Mouse (Mus musculus) right cerebral cortex, postnatal 25 days (tissue): ENCODE measurements around the gene Cacna1f.

ENCODE experiments used
- DNase-seq: peaks from one replicate; pipeline ENCODE4 v3.0.0; 2022

Cacna1f gene

DNA sequence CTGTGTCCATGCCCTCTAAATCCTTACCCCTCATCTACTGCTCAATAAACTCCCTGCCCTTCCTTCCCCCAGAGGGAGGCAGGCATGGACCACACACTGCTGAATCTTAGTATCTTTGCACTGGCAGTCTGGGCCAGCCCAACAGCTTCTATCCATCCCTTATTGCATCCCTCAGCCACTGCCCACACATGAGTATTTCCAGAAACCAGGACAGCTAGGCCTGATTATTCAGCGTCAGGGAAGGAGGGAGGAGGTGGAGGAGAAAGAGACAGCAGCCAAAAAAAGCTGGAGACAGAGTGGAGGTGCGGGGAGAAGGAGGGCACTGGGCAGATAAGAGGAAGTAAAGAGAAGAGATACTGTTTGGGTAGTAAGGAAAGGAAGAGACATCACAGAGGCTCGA, 28.2 kb downstream of the Cacna1f start:
- no peak for DNase-seq

DNA sequence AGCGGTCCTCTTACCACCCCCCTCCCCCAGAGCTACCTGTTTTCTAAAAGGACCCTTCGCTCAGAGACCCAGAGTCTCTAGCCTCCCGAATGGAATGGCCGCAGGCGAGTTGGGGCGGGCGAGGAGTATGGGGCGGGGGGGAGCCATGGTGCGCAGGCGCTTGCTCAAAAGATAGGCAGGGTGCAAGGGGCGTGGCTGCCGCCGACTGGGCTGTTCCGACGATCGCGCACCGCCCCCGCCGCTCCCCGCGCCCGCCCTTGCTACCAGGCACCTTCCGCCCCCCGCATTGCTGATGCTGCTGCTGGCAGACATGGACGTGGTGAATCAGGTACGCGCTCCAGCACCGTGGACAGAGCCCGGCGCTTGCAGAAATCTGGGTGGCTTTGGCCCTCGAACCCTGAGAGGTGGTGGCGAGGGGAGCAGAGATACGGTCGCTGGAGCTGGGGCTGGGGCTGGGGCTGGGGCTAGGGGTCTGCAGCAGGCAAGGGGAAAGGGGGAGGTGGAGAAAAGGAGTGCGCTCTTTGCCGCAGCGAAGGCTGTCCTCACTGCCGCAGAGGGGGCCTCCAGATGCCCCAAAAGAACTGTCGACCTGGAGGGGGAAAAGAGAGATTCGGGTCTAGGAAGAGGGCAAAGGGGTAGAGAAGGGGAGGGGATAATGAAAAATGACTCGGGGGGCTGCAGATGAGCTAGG, 31.7 kb downstream of the Cacna1f start, which contains the start of gene Syp:
TSS of gene Syp (plus strand) at position 71 of the 691 bp plus-strand sequence.
- DNase-seq, result peak; percentile 86

DNA sequence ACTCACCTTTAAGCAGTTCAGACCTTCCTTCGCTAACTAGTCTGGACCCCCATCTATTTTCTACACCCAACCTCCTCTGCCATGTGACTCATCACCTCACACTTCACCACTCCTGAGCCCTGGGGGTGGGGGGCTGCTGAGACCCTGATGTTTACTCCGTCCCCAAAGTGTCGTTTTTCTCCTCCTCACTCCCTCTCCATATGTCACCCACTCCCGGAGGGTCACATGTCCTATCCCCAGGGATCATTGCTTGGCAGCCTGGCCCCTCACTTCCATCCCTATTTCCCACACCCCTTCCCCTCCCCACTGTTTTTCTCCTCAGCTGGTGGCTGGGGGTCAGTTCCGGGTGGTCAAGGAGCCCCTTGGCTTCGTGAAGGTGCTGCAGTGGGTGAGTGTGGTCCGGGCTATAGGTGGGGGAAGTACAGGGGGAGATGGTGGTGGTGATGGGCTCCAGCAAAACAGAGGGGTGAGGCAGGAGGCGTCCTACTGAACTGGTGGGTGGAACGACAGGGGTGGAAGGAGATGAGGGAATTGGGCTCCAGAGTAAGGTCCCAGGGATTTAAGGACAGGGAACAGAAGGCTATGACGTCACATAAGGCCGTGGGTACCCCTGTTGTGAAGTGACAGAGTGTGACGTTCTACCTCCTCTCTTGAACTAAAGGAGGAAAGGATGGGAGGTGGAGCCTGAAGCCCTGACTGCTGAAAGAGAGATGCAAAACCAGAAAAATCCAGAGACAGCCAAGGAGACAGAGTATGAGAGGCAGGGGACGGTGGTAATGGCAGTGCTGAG, 32.8 kb downstream of the Cacna1f start:
- no peak for DNase-seq

DNA sequence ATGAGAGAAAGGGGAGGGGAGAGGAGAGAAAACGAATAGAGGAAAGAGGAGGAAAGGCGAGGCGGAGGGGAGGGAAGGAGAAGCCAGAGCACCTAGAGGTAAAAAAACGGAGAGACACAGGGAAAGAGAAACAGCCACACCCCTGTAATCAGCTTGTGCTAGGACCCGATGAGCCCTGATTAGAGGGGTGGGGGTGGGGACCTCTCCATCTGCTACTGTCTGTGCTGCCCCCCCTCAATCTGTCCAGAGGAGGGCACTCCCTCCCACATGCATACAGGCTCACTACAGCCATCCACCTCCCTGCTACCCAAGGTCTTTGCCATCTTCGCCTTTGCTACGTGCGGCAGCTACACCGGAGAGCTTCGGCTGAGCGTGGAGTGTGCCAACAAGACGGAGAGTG, 33.9 kb downstream of the Cacna1f start:
- no peak for DNase-seq

DNA sequence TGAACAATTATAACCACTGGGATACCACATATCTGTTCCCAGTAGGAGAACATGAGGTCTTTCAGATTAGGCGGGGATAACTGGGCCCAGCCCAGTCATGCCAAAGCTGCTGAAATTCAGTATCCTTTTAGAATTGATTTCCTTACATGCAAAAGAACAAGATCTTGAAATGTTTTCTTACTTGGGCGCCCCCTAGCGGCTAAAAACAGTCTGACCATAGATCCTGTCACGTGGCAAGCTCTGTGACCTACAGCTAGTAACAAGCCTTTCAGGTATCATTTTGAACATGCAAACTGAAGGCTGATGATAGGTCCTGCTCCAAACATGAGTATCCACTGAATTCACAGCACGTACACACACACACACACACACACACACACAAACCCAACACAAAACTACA, 38.5 kb downstream of the Cacna1f start:
- DNase-seq, result peak; percentile 60

DNA sequence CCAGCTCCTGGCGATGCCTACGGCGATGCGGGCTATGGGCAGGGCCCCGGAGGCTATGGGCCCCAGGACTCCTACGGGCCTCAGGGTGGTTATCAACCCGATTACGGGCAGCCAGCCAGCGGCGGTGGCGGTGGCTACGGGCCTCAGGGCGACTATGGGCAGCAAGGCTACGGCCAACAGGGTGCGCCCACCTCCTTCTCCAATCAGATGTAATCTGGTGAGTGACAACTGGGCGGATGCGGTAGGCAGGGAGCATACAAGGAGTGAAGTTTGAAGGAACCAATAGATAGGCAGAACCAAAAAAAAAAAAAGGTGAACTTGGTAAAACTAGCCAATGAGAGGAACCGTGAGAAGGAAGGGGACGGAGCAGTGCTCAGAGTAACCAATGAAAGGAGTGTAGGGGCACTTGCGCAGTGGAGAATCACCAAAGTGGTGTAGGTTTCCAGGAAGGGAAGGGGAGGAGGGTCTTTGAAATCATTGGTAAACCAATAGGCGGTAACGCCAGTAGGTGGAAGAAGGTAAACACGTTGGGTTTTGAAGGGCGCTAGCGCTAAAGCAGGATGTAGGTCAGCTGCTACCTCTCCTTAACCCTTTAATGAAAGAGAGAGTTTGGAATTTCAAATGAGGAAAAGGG, 41.9 kb downstream of the Cacna1f start:
- peak; percentile 53 for DNase-seq

DNA sequence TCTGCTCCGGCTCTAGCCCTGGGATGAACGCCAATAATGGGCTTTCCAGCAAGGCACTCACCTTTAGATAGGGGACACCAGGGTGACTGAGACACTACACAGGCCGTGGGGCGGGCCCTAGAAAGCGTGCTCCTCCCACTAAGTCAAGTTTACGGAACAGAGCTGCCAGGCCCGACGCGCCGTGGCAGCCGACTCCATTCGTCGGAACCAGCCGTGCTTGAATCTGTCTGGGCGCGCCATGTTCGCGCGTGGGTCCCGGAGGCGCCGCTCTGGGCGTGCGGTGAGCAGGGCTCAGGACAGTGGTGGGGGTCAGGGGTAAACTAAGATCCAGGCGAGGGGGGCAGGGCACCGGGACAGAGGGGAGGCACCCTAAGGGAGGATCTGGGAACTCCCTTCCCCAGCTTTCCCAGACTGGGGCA, 50.3 kb downstream of the Cacna1f start, which contains the start of gene Prickle3:
TSS of gene Prickle3 (plus strand) at position 40 of the 419 bp plus-strand sequence.
- no peak for DNase-seq

DNA sequence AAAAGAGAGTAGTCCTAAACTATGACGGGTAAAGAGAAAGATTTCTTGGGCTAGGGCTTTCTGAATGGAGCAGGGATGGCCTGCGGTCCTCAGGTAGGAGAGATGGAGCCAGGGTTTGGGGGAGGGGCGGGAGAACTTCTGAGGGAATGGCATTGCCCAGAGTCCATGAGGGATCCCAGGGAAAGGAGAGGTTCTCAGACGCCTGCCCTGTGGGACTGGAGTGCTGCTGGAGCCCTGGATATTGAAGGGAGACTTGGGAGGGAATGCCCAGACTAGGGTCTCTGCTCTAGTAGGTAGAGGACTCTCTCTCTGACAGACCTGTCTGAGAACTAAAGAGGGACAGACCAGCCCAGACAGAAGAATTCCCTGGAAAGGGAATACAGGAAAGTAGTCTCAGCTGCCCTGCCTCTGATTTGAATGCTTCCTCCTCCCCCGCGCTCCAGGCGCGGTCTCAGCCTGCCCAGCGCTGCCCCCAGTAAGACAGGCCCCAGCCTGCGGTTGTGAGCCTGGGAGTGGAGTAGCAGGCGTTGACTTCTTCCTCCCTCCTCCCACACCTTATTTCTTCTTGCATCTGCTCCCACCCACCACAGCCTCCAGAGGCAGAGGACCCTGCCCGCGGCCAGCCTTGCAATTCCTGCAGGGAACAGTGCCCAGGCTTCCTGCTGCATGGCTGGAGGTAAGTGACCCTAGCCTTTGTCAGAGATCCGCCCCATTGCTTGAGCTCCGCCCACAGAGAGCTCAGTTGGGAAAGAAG, 51.3 kb downstream of the Cacna1f start:
- DNase-seq, result no peak

DNA sequence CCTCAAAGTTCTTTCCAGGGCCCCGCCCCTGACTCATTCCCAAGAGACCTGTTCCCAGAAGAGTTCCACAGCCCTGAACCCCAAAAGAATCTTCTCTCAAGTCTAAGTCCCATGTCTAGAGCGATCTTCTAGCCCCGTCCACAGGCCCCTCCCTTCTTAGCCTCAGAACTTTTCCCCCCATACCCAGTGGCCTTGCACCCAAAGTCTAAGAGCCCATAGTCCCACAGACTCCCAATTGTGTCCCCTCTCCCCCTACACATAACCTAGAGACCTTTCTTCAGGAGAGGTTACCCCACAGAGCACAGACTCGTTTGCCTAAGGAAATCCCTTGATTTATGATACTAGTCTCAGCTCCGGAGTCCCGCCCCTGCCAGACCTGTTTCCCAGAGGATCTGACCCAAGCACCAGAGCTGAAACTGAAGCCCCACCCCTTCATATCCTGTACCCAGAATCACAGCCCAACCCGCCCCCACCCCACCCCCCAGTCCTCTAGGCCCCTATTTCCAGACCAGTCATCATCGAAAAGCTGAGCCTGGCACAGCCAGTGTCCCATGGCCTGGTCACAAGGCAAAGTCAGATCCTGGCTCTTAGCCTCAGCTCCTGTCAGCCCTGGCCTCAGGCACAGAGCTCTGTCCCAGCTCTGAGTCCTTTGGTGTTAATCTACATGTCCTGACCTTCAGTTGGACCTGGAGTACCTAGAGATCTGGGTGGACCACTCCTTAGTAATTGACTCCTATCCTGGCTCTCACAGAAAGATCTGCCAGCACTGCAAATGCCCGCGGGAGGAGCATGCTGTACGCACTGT, 52.1 kb downstream of the Cacna1f start:
- no peak for DNase-seq

DNA sequence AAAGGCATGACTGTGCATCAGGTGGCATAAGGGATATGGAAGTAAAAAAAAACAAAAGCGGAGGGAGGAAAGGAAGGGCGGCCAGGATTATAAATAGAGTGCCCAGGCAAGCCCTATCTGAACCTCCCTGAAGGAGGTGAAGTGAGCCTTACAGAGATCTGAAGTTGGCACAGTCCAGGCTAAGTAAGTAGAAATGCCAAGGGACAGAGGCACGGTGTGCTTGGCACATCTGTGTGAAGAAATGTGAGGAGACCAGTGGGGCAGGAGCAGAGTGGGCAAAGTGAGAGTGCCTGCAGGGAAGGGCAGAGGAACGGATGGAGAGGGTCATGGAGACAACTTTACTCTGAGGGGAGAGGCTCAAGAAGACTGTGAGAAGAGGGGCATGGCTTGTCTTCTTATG, 54.2 kb downstream of the Cacna1f start:
- DNase-seq, result no peak

DNA sequence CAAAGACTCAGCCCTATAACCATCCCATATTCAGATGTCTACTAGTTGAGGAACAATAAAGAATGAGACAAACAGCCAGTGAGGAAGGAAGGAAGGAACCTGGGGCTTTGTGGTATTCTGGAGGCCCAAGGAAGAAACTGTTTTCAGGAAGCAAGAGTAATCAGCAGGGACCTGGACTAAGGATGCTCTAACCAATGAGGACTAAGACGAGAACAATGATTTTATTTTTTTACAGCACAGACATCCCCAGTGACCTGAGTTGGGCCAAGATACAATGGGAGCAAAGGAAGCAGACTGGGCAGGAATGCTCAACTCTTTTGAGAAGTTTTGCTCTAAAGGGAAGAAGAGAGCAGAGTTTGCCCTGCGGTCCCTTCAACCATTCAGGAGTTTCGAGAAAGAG, 56.1 kb downstream of the Cacna1f start:
- DNase-seq, result no peak

DNA sequence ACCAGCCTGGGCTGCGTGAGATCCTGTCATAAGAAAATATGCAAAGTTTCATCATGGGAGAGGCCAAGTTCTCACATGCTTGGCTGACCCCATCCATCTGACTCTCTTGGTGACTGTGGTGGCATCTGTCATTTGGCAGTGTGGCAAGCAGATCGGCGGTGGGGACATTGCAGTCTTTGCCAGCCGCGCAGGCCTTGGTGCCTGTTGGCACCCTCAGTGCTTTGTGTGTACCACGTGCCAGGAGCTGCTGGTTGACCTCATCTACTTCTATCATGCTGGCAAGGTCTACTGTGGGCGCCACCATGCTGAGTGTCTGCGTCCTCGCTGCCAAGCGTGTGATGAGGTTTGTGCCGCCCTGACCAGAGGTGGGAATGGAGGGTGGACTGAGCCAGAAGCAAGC, 57.9 kb downstream of the Cacna1f start:
- no peak for DNase-seq

DNA sequence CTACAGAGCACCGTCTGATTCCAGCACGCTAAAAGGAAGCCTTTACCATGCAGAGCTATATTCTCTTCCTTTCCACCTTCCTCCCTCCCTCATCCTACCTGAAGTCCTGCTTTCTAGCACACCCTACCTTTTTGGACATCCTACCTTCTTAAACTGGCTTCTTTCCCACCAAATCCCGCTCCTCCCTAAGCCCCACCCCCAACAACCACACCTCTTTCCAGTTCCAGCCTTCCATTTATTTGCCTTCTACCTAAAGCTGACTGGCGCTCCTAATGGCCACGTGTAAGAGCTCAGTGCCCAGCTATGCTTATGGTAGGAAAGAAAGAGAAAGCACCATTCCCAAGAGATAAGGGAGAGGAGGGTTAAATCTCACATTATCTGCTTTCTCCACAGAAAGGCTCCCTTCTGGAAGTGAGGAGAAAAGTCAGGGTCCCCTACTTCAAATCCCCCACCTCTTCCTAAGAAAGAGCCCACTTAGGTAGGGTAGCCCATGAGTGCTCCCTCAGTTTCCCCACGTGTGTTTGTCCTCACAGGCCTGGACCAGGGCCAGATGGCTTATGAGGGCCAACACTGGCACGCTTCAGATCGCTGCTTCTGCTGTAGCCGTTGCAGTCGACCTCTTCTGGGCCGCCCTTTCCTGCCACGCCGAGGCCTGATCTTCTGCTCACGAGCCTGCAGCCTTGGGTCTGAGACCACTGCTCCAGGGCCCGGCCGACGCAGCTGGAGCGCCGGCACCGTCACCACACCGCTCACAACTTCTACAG, 59.0 kb downstream of the Cacna1f start:
- no peak for DNase-seq

DNA sequence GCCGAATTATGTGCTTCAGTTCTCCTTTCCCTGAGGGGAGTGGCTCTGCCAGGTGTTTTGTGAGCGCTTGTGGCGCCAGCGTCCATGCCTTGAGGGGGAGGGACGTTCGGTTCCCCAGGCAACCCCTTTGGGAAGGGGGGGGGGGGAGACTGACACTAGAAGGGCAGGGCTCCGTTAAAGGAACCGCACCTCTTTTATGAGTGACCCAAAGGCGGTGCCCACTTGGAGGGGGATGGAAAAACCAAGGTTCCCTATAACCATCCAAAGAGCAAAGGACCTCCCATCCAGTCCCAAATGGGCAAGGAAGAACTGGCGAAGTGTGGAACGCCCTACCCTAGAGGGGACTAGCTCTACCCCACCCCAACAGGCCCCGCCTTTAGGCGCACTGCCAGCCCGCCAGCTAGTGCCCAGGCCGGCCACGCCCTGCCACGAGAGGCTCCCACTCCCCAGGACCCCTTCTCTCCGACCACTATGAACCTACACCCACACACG, 63.6 kb downstream of the Cacna1f start:
- DNase-seq, result peak; percentile 47

DNA sequence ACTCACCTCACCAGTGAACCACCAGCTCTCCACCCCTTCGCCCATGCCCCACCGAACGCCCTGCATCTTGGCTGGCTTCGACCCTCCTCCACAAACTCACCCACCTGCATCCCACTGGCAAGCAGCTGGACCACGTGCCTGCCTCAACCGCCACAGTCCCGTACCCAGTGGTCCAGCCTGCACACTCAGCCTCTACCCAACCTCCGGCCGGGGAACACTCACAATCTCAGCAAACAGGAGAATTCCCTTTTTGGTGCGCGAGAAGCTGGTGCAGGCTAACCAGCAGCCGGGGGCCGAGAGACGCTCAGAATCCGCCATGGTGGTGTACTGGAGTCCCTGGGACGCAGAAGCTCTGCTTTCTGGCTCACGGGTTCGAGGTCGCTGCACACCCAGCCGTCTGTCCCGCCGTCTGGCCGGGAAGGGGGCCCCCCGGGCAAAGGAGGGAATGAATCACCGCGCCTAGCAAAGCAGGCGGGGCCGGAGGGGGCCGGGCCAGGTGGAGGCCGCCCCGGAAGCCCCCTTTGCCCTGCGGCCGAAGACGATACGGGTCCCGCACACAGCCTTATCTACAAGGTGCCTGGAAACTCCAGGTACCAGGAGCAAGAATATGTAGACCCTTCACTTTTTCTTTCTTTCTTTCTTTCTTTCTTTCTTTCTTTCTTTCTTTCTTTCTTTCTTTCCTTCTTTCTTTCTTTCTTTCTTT, 64.2 kb downstream of the Cacna1f start, which contains the start of gene Plp2:
TSS of gene Plp2 (minus strand) at position 470 of the 703 bp plus-strand sequence.
- peak; percentile 28 for DNase-seq

DNA sequence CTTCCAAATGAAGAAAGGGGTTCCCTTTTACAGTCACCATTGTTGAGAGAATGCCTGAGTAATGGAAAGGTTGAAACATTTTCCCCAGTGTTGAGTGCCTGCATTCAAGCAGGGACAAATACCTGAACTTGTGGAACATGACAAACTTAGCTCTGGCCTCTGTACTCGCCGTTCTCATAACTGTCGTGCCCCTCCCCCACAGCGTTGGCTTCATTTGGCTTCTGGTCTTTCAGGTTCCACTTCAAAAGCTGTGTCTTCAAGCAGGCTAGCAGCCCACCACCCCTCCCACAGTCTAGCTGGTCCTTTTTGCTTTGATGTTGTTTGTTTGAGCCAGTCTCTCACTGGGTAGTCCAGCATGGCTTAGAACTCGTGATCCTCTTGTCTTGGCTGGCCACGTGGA, 65.9 kb downstream of the Cacna1f start:
- DNase-seq, result no peak

DNA sequence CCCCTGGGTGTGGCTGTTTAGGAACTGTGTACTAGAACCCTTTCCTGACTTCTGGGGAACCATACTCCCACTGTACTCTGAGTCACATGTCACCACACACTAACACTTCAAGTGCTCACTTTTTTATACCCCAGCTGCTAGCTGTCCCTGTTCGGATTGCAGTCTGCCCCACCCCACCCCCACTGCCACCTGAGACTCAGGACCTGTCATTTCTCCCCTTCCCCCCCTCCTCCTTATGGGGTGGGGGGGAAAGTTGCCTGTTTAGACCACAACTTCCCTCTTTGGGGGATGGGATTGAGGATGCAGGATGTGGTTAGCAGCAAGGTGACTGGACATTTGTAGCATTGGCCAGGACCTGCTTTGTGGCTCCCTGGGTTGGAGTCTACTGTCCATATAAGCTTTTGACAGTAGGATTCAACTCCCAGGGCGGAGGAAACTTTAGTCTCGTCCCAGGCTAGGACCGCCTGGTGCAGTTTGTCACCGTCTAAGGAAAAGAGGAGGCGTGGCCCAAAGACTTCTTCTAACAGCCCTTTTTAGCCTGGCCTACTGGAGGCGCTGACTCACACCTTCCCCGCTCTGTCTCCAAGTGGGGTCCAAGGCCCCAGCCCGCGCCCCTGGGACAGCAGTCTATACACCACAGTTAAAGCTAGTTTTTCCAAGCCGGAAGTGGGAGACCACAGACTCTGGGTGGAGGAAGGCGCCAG, 66.8 kb downstream of the Cacna1f start:
- DNase-seq, result no peak

DNA sequence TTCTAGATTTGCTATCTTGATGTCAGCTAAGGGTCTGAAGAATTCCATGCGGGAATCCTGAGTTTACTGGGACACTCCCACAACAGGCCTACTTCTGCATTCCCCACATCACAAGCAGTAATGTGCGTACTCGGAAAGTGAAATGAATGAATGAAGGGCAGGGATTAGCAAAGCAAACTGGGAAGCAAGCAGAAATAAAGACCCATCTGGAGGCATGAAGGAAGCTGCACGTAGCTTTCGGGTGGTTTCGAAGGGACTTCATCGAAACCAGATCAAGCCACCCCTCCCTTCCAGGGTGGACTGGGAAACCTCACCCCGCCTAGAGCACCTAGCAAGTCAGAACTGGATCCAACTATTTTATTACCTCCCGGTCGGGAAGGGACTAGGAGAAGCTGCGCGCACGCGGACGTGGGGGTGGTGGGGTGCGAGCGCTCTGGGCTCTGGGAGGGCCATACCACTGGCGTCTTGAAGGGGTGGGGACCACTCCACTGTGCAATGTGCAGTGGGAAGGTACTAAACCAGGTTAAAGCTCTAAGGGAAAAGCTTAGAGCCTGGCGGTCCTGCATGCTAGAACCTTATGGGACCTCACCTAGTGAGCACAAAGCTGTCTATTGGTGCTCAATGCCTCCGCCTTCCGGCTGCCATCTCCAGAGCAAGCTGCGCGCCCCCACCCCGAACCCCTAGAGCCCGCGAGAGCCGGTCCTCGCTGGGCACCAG, 67.6 kb downstream of the Cacna1f start:
- no peak for DNase-seq

DNA sequence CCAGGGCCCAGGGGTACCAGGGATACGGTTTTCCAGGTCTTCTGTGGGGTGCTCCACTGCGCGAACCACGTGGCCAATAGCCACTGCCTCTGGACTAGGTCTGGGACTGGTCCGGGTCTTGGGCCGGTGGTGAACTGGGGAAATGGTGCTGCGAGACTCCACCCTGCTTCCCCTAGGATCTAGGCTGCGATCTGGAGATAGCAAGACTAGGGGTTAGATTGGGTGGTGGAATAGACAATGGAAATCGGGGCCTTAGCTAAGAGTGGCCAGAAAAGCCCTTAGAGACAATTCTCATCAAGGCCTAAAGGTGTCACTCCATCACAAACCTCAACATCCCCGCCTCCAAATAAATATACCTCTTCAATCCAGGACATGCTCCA, 68.1 kb downstream of the Cacna1f start:
- no peak for DNase-seq
